Mouse (Mus musculus): ENCODE results near the gene Wwox. TPM values are rescaled to one million over a fixed set of nuclear protein-coding genes. Genes with fewer than 3 reads are reported as not detected.

Wwox gene
- polyA plus RNA-seq, 1 experiment from 2014 or later, result 12.1 TPM

DNA sequence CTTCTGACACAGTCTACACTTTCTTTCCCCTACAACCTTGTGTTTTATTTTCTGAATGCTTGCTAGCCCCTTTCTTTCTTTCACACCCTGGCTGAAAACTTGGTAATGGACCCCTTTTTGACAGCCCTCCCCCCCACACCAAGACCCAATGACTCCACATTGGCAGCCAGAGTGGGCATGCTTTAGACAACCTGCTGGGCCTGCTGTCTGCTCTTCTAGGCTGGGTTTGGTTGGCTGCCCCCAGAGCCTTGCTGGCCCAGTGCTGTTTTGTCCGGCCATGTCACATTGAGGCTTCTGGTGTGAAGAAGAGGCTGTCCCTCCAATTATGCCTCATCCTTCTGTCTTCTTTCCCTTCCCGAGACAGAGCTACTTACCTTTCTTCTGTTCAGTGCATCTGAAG is 83.6 kb downstream of the Wwox start:
- H3K36me3 ChIP-seq (replicated peaks), result no peaks in the 10 kb centered on the region
- no peak overlapping the region for H3K27ac ChIP-seq
- 87% methylated on average over 2 of the region's 2 CpGs for WGBS
- H3K27me3 ChIP-seq (ENCODE audit: poor library complexity, severe bottlenecking), result no peaks in the 10 kb centered on the region; the same call in 1 of the 2 replicates
- H3K9me3 ChIP-seq, result no peaks in the 10 kb centered on the region
- DNase-seq (ENCODE audit: extremely low spot score, low spot score), result no peak
- H3K4me3 ChIP-seq, result no peak overlapping the region
- H3K4me1 ChIP-seq, result peaks cover 29% of the 10 kb centered on the region

DNA sequence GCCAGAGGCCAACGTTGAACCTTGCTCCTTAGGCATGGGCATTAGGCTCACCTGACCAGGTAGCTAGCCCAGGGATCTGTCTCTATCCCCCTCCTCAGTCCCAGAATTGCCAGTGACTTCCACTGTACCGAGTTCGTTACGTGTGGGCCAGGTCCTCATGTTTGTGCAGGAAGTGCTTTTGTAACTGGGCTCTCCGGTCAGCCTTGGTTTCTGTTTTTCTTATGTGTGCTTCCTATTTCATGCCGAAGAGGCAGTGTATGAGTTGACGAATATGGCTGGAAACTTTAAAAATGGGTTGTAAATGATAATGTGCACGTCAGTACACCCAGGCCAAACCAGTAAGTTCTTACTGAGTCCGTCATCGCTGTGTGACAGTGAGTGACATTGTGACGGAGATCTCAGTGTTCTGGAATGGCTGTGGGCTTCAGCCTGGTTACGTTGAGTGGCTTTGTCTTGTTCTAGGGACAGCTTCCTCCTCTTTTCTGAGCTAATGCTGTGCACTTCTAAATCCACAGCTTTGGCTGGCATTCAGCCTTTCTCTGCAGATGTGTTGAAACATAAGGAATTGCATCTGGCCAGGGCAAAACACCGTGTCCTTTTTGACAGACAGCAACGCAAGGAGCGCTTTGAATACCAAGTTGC is 87.3 kb downstream of the Wwox start:
- Histone ChIP-seq H3K27ac (no peak overlapping the region), H3K9me3 (no peaks in the 10 kb centered on the region), H3K27me3 (ENCODE audit: poor library complexity, severe bottlenecking) (no peaks in the 10 kb centered on the region), H3K36me3 (replicated peaks) (no peaks in the 10 kb centered on the region), H3K4me3 (no peak overlapping the region), H3K4me1 (peaks cover 48% of the 10 kb centered on the region)
- DNase-seq (ENCODE audit: extremely low spot score, low spot score), result no peak
- 91% methylated on average over 15 of the region's 15 CpGs for WGBS

- H3K4me1 ChIP-seq, result peaks cover 46% of the 10 kb centered on the region
- H3K27me3 ChIP-seq (ENCODE audit: poor library complexity, severe bottlenecking), result no peaks in the 10 kb centered on the region
- H3K27ac ChIP-seq, result no peak overlapping the region
- WGBS, result 77% methylated on average over 12 of the region's 12 CpGs
- no peaks in the 10 kb centered on the region for H3K36me3 ChIP-seq (replicated peaks)
- no peaks in the 10 kb centered on the region for H3K9me3 ChIP-seq
- no peak for DNase-seq (ENCODE audit: extremely low spot score, low spot score)
- no peak overlapping the region for H3K4me3 ChIP-seq
Measured at GRCm38 (mm10) chr8:114527648-114528221, 88.3 kb downstream of the Wwox start.

- peaks cover 41% of the 10 kb centered on the region for H3K4me1 ChIP-seq
- no peaks in the 10 kb centered on the region for H3K27me3 ChIP-seq (ENCODE audit: poor library complexity, severe bottlenecking)
- 88% methylated on average over 10 of the region's 10 CpGs for WGBS
- H3K9me3 ChIP-seq, result no peaks in the 10 kb centered on the region
- H3K4me3 ChIP-seq, result no peak overlapping the region
- H3K36me3 ChIP-seq (replicated peaks), result no peaks in the 10 kb centered on the region
- H3K27ac ChIP-seq, result no peak overlapping the region
- DNase-seq (ENCODE audit: extremely low spot score, low spot score), result no peak
Measured at GRCm38 (mm10) chr8:114529581-114529980, 90.1 kb downstream of the Wwox start.

GRCm38 (mm10) chr8:114536201-114536600 is 96.7 kb downstream of the Wwox start:
- Histone ChIP-seq H3K27ac (0 out of 2 replicates have a peak overlapping the region, but pooled peaks have one; percentile 56), H3K9me3 (no peaks in the 10 kb centered on the region), H3K4me1 (peaks cover 28% of the 10 kb centered on the region), H3K27me3 (ENCODE audit: poor library complexity, severe bottlenecking) (peaks cover 7% of the 10 kb centered on the region), H3K4me3 (no peak overlapping the region), H3K36me3 (replicated peaks) (no peaks in the 10 kb centered on the region)
- WGBS, result 55% methylated on average over 6 of the region's 6 CpGs
- no peak for DNase-seq (ENCODE audit: extremely low spot score, low spot score)

DNA sequence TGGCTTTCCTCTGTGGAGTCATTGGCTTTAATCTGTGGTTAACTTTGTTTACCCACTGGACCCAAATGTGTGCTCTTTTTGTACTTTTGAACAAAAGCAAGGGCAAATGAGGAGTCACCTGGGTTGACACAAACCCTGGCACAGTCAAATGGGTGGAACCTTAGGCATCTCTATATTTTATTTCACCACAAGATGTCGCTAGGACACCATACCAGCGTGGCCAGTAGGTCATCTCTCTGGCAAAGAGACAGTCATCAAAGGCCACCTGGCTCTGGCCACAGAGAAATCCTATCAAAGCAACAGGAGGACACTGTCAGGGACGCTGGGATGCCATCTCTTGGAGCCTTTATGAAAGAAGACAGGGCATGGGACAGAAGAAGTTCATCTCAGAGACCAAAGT is 101.7 kb downstream of the Wwox start:
- Histone ChIP-seq H3K9me3 (no peaks in the 10 kb centered on the region), H3K27me3 (ENCODE audit: poor library complexity, severe bottlenecking) (peaks cover 7% of the 10 kb centered on the region; the same call in 1 of the 2 replicates), H3K4me3 (no peak overlapping the region), H3K36me3 (replicated peaks) (no peaks in the 10 kb centered on the region), H3K4me1 (peaks cover 15% of the 10 kb centered on the region), H3K27ac (no peak overlapping the region)
- 9% methylated on average over 3 of the region's 3 CpGs for WGBS
- no peak for DNase-seq (ENCODE audit: extremely low spot score, low spot score)

DNA sequence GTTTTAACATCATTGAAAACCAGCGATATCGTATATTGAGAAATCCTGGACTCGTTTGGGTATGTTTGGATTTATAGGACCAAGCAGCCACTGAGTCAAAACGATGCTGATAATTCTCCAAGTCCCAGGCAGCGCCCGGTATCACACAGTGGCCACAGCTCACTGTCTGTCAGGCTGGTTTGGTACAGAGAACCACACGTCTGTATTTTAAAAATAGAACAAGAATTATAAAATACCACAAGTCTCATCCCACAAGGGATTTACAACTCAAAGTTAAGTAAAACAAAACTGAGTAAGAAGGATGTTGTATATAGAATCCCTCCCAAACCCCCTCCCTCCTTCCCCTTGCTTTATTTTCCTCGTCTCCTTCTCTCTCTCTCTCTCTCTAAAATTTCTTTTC is 108.9 kb downstream of the Wwox start:
- WGBS, result 81% methylated on average over 8 of the region's 8 CpGs
- no peak for DNase-seq (ENCODE audit: extremely low spot score, low spot score)

DNA sequence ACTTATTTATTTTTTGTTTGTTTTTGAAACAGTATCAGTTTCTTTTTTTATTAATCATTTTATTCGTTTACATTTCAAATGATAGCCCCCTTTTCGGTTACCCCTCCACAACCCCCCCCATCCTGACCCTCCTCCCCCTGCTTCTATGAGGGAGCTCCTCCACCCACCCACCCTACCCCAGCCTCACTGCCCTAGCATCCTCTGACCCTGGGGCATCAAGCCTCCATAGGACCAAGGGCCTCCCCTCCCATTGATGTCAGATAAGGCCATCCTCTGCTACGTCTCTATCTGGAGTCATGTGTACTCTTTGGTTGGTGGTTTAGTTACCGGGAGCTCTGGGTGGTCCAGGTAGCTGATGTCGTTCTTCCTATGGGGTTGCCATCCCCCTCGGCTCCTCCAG is 109.4 kb downstream of the Wwox start:
- no peak overlapping the region for H3K27ac ChIP-seq
- WGBS, result 88% methylated on average over 6 of the region's 6 CpGs
- no peaks in the 10 kb centered on the region for H3K36me3 ChIP-seq (replicated peaks)
- H3K4me1 ChIP-seq, result no peaks in the 10 kb centered on the region
- no peaks in the 10 kb centered on the region for H3K27me3 ChIP-seq (ENCODE audit: poor library complexity, severe bottlenecking)
- H3K9me3 ChIP-seq, result no peaks in the 10 kb centered on the region
- DNase-seq (ENCODE audit: extremely low spot score, low spot score), result no peak
- H3K4me3 ChIP-seq, result no peak overlapping the region

More for the DNA sequence above, 108.9 kb downstream of the Wwox start:
- Histone ChIP-seq H3K4me3 (no peak overlapping the region), H3K9me3 (no peaks in the 10 kb centered on the region), H3K4me1 (no peaks in the 10 kb centered on the region), H3K27ac (no peak overlapping the region), H3K36me3 (replicated peaks) (no peaks in the 10 kb centered on the region), H3K27me3 (ENCODE audit: poor library complexity, severe bottlenecking) (no peaks in the 10 kb centered on the region)

DNA sequence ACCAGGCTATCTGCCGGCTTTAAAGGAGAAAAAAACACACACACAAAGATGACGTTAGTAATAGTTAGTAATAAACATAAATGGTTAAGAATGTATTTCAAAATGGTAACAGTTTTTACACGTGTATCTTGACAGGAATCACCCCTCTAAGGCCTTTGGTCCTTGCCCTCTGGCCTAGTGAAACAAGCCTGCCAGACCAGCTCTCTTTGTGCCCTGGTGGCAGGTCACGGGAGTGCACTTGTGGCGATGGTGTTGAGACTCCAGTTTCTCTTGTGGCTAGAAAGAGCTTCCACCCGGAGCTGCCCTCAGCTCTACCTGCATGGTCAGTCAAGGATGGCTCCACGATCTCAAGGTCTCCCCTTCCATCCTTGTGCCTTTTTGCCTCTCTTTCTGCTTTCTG is 110.6 kb downstream of the Wwox start:
- 70% methylated on average over 7 of the region's 7 CpGs for WGBS
- H3K36me3 ChIP-seq (replicated peaks), result no peaks in the 10 kb centered on the region
- no peak overlapping the region for H3K4me3 ChIP-seq
- H3K27ac ChIP-seq, result no peak overlapping the region
- H3K27me3 ChIP-seq (ENCODE audit: poor library complexity, severe bottlenecking), result no peaks in the 10 kb centered on the region
- DNase-seq (ENCODE audit: extremely low spot score, low spot score), result no peak
- no peaks in the 10 kb centered on the region for H3K9me3 ChIP-seq
- no peaks in the 10 kb centered on the region for H3K4me1 ChIP-seq

- WGBS, result 74% methylated on average over 3 of the region's 3 CpGs
- Histone ChIP-seq H3K27ac (no peak overlapping the region), H3K27me3 (ENCODE audit: poor library complexity, severe bottlenecking) (no peaks in the 10 kb centered on the region), H3K9me3 (no peaks in the 10 kb centered on the region), H3K36me3 (replicated peaks) (no peaks in the 10 kb centered on the region), H3K4me1 (no peaks in the 10 kb centered on the region), H3K4me3 (no peak overlapping the region)
- DNase-seq (ENCODE audit: extremely low spot score, low spot score), result no peak
Measured at GRCm38 (mm10) chr8:114552606-114553005, 113.2 kb downstream of the Wwox start.

DNA sequence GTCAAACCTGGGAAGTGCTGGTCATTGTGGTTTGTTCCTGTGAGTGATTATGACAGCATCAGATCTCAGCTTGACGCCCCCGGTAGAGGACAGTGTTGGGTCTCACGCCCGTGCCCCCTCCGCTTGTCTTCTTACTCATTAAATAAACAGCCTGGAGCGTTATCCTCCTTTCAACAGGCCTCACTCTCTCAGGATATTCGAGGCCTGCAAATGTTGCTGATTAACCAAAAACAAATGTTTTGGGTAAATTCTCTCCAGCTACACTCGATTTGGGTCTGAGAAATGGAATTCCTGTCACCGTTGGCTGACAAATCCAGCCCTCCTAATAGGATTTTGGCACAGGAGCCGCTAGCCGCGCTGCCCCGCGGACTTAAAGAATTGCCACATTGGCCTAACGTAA is 115.5 kb downstream of the Wwox start:
- WGBS, result 73% methylated on average over 15 of the region's 15 CpGs
- no peaks in the 10 kb centered on the region for H3K9me3 ChIP-seq
- no peak overlapping the region for H3K27ac ChIP-seq
- H3K4me3 ChIP-seq, result no peak overlapping the region
- H3K27me3 ChIP-seq (ENCODE audit: poor library complexity, severe bottlenecking), result no peaks in the 10 kb centered on the region
- peaks cover 8% of the 10 kb centered on the region for H3K4me1 ChIP-seq
- peak; percentile 33 for DNase-seq (ENCODE audit: extremely low spot score, low spot score)
- H3K36me3 ChIP-seq (replicated peaks), result no peaks in the 10 kb centered on the region

GRCm38 (mm10) chr8:114555491-114556202 is 116.2 kb downstream of the Wwox start:
- Histone ChIP-seq H3K36me3 (replicated peaks) (no peaks in the 10 kb centered on the region), H3K9me3 (no peaks in the 10 kb centered on the region), H3K4me3 (no peak overlapping the region), H3K27me3 (ENCODE audit: poor library complexity, severe bottlenecking) (no peaks in the 10 kb centered on the region), H3K4me1 (peaks cover 8% of the 10 kb centered on the region), H3K27ac (no peak overlapping the region)
- no peak for DNase-seq (ENCODE audit: extremely low spot score, low spot score)
- WGBS, result 82% methylated on average over 6 of the region's 6 CpGs

- H3K27me3 ChIP-seq (ENCODE audit: poor library complexity, severe bottlenecking), result no peaks in the 10 kb centered on the region; the same call in none of the 2 replicates
- H3K9me3 ChIP-seq, result no peaks in the 10 kb centered on the region
- H3K4me3 ChIP-seq, result no peak overlapping the region
- H3K36me3 ChIP-seq (replicated peaks), result no peaks in the 10 kb centered on the region
- no peak for DNase-seq (ENCODE audit: extremely low spot score, low spot score)
- H3K27ac ChIP-seq, result no peak overlapping the region
- 90% methylated on average over 8 of the region's 8 CpGs for WGBS
- H3K4me1 ChIP-seq, result peaks cover 20% of the 10 kb centered on the region
Measured at GRCm38 (mm10) chr8:114561191-114561590, 121.7 kb downstream of the Wwox start.
